Mouse (Mus musculus) spleen, adult 12 weeks (tissue): Measurements from ENCODE around the gene Igsf21.

ENCODE experiments used
- DNase-seq: peaks from one replicate; pipeline ENCODE4 v3.0.0; 2022; ENCODE audit warnings: low spot score

Igsf21 gene

DNA sequence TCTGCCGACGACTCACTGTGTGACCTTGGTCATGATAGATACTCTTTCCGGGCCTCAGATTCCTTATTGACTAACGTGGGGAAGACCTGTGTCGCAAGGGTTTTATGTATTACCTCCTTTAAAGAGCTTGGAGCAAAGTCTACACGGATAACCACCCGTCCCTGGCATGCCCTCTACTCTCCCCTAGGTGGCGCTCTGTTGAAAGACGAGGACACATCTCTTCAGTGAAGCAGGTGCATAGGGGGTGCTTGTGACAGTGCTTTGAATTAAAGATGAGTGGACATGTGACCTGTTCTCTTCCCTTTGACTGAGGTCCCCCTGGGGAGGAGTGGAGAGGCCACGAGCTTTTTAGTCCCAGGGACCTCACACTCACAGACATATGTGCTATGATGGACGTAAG, 194.0 kb downstream of the Igsf21 start:
- DNase-seq = no peak

DNA sequence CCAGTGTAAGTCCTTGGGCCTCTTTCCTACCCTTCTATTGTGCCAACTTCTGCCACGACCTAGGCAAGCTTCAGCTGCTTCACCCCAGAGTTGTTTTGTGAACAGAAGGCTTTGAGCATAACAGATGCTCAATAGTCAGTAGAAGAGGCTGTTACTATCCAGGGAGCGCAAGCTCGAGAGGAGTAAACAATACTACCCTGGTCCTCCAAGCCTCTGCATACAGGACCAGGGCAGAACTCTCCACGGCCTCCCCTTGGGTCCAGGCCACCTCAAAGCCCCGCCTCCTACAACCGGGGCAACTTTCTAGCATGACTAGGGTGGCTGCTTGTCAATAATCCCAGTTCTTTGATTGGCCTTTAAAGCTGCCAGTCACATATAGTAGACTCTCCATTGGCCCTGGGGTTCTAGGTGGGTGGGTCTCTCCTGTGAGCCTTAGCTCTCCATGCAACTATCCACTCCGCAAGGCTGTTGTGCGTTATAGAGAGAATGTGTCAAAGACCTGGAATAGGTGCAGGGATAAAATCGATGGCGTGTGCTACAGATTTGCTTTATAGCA, 198.7 kb downstream of the Igsf21 start:
- DNase-seq = no peak

- no peak for DNase-seq
Measured at GRCm38 (mm10) chr4:140043953-140044352, 202.6 kb downstream of the Igsf21 start.

DNA sequence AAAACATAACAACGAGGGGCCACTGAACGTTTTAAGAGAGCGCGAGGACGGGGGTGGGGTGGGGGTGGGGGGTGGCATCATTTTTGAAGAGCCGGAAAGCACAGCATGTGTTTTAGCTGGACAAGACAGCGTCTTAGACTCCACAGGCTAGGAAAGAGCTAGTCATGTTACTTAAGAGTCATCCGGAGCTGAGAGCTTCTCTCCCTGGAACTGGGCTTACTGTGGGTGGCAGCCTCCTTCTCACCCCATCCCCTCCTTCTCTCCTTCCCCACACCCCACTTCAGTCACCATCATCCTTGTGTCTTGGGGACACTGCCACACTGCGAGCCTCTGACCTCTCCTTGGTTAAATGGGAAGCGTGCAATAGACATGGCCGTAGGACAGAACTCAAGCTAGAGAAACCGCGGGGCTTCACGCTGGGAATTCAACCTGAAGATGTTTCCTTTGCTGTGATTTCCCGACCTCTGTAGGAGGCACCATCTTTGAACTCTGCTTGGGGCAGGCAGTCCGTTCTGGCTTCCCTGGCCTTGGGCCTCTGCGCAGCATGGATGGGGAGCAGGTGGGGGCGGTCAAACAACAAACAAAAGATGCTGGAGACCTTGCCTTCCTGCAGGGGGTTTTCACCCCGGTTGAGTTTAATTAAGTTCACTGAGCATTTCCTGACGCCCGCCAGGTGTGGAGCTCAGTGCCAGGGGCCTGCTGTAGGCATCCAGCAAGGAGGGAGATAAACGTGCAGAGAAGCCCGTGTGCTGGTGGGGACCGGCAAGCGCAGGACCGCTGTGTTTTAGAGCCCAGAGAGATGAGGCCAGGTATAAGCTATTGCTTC, 207.8 kb downstream of the Igsf21 start:
- DNase-seq = no peak

DNA sequence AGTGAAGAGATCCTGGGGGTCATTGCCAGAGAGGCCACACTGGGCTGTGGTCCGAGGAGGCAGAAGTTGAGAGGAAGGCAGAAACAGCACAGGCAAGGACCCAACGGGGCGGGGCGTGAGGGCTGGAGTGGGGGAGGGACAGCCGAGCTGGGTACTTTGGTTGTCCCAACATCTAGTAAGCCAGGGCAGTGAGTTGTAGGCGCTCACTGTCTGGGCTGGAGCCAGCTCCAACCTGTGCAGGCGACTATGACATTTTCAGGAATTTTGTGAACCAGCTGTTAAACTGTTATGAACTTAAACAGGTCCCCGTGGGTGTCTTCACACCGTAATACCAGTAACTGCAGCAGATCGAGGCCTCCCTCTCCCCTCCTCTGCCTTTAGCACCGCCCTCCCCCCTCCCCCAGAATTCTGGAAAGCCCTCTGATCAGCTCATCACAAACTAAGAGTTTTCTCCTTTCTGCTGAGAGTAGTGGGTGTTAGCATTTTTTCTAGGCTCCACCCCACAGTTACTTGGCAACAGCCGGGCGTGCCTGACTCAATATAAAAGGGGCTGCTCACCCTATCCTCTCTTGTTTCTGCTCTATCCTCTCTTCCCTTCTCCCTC, 208.7 kb downstream of the Igsf21 start:
- DNase-seq = no peak

GRCm38 (mm10) chr4:140035232-140035631, 211.4 kb downstream of the Igsf21 start:
- DNase-seq = no peak

GRCm38 (mm10) chr4:140033394-140033793, 213.2 kb downstream of the Igsf21 start:
- DNase-seq = no peak

GRCm38 (mm10) chr4:140030415-140030814, 216.2 kb downstream of the Igsf21 start:
- no peak for DNase-seq

GRCm38 (mm10) chr4:140030040-140030386, 216.6 kb downstream of the Igsf21 start:
- no peak for DNase-seq

GRCm38 (mm10) chr4:140029324-140030039, 217.1 kb downstream of the Igsf21 start:
- no peak for DNase-seq

- no peak for DNase-seq
Measured at GRCm38 (mm10) chr4:140023833-140024232, 222.8 kb downstream of the Igsf21 start.

DNA sequence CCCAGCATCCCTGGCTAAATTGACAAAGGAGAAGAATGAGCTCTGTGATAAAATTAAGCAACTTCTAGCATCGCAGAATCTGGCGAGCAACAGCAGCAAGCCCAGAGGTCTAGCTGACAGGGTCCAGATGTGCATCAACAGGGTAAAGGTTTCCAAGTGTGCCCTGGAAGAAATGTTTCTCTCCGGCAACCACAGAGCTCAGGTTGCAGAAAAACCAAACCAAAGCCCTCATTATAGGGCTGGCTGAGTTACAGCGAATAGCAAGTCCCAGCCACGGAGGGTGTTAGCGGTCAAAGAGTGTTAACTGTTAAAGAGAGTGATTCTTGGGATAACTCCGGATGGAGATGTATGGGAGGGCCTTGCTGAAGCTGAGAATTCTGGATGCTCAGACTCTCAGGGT, 230.7 kb downstream of the Igsf21 start:
- no peak for DNase-seq

- DNase-seq = no peak
Measured at GRCm38 (mm10) chr4:140010728-140011470, 235.7 kb downstream of the Igsf21 start.

- DNase-seq = no peak
Measured at GRCm38 (mm10) chr4:140004932-140005331, 241.7 kb downstream of the Igsf21 start.

DNA sequence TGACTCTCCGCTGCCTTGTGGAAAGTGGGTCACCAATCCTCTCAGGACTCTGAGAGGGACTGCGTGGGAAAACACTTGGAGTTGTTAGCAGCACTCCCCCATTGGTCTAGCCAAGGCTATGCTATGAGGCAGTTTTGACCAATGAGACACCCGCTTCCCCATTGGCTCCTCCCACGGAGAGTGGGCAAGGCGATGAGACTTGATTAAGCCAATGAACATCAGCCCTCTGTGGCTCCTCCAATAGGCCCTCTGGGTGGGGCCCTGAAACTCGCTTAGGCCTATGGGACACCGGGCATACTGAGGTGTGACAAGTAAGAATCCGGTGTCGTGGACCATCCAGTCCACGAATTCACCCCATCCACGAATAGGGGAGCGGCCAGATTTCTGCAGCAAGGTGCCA, 242.4 kb downstream of the Igsf21 start:
- DNase-seq = no peak

- no peak for DNase-seq
Measured at GRCm38 (mm10) chr4:140002069-140002468, 244.5 kb downstream of the Igsf21 start.

- no peak for DNase-seq
Measured at GRCm38 (mm10) chr4:140000911-140001310, 245.7 kb downstream of the Igsf21 start.

DNA sequence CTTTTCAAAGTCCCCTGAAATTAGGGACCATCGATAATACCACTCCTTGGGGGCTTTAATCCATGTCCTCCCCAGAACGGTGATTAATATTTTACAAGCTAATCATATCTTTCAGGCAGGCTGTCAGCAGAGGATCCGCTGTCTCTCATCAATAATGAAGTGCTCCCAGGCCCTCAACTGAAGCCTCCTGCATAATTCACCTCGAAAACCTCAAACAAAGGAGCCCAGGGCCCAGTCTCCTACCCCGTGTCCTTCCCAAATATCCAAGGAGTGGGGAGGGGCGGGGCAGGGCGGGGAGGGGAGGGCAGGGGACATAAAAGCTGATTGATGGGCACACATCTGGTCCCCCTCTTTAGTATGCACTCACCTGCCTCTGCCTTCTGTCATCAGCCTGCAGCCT, 247.6 kb downstream of the Igsf21 start:
- no peak for DNase-seq

DNA sequence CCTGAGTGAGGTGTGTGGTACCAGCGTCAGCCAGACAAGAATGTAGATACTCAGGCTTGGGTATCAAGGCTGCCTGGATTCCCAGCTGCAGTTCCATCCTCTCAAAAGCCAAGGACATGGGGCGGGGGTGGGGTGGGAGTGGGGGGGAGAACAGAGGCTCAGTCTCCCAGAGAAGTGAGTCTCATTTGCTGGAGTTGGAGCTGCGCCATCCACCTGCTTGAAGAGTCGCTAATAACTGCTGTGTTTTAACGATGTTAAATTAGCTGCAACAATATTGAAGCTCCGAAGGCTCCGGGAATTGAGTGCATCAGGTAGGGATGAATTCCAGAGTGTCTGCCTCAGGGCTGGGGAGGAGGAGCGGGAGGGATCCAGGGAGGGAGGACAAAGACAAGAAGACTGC, 250.9 kb downstream of the Igsf21 start:
- no peak for DNase-seq

DNA sequence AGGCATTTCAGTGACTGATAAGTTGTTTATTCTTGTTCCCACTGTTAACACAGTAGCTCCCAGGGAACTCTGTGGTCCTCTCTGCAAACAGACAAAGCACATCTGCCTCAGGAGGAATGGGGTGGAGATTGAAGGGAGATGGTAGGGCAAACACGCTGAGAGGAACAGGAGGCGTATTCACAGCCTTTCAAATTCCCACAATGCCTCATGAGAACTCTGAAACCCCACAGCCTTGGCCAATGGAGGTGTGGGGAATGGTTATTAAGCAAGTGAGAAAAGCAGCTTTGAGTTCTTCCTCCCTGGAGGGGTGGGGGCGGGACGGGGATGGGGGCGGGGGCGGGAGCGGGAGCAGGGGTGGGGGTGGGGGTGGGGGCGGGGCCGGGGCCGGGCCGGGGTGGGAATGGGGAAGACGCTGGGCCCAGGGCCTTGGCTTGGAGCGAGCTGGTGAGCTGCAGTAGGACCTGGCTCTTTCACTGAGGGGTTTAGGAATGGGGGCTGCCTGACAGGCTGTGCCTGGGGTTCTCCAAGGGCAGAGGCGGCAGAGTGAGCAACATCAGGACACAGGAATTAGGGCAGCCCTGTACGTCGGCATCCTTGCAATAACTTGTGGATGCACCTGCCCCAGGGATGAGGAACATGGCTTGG, 253.4 kb downstream of the Igsf21 start:
- no peak for DNase-seq

DNA sequence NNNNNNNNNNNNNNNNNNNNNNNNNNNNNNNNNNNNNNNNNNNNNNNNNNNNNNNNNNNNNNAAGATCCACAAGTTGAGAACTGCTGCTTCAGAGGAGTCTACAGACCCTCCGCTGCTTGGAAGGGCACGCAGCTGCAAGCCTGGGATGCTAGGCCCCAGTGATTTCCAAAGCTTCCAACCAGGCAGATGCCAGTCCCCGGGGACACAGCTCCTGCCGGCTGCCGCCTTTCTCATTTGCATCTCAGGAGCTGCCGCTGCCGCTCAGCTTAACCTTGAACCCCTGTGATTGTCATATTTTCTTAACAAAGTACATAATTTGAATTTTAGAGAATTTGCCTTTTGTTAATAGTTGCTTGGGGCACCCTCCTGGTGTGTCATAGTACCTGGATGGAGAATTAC, 259.7 kb downstream of the Igsf21 start:
- DNase-seq = no peak

GRCm38 (mm10) chr4:139978716-139979115, 267.9 kb downstream of the Igsf21 start:
- no peak for DNase-seq
